Mouse (Mus musculus) erythroblast, embryonic 14.5 days (primary cell): Measurements from ENCODE around the gene Plpp7. TPM values are rescaled to one million over a fixed set of nuclear protein-coding genes. Genes with fewer than 3 reads are reported as not detected.
A peak's percentile ranks its signal among the peaks of the same experiment; 100 is the strongest.

ENCODE experiments used
- H3K27me3 ChIP-seq: 2 replicates; pipeline ENCODE4 v1.6.1; 2012; ENCODE audit warnings: inconsistent platforms; ENCODE audit not compliant: control insufficient read depth
- H3K36me3 ChIP-seq: 2 replicates; pipeline ENCODE4 v1.6.1; 2012; ENCODE audit warnings: mild to moderate bottlenecking, inconsistent platforms; ENCODE audit not compliant: control insufficient read depth
- H3K4me1 ChIP-seq: 2 replicates; pipeline ENCODE4 v1.6.1; 2012; ENCODE audit warnings: inconsistent platforms; ENCODE audit not compliant: control insufficient read depth
- H3K4me3 ChIP-seq: replicated peaks from 2 replicates; pipeline ENCODE3; 2012; ENCODE audit warnings: moderate library complexity, mild to moderate bottlenecking, inconsistent platforms
- H3K9me3 ChIP-seq: 2 replicates; pipeline ENCODE4 v1.6.1; 2012; ENCODE audit warnings: low read length, inconsistent platforms, mixed read lengths; ENCODE audit not compliant: control insufficient read depth
- GATA1 ChIP-seq: IDR thresholded peaks from 2 replicates; pipeline ENCODE4 v1.6.1; 2012; ENCODE audit warnings: low read length, inconsistent platforms, mixed read lengths
- TAL1 ChIP-seq: IDR thresholded peaks from 3 replicates; pipeline ENCODE4 v1.6.1; 2012; ENCODE audit warnings: low read length, inconsistent platforms, mixed read lengths
- polyA plus RNA-seq: library from polyadenylated mRNA; stranded (reverse); fragments of >175 nt; gene quantifications from 2 replicates; pipeline ENCODE4 v1.2.3, GENCODE M21; 2012

Plpp7 gene
- polyA plus RNA-seq, 1 experiment = 0.48 TPM

DNA sequence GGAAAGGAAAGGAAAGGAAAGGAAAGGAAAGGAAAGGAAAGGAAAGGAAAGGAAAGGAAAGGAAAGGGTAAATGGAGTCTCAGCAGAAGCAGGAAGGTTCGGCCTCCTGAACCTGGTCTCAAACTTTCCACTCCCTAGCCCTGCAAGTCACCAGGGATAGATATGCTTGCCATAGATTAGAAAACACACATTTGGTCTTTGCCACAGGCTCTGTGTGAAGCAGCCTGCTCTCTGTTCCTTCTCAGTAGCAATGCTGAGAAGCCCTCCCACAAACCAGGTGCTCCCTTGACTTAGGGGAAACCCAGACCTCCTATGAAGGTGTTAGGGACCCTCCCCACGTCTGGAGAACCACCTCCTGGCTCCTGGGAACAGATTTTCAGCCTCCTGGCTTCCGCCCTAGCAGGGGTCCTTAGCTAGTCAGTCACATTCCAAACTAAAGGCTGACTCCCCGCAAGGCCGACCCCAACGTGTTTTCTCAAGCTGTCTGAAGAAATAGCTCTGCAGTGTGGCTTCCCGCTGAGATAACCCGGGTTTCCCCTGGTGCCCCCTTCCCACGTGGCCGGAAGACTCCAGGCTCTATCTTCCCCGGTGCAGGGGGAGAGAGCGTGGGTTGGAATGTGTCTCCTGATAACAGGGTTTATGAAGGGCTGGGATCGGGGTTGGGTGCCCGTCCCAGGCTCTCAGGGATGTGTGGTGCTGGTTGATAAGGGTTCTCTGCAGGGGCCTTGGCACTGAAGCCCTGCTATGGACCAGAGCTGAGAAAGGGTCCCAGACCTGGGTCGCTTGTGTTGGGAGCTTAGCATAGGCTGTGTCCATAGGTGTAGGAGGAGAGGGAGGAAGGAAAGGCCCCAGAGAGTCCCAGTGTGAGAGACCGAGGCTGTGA lies 32.6 kb downstream of the Plpp7 start:
- Histone ChIP-seq H3K36me3 (peaks cover 25% of the 10 kb centered on the region), H3K9me3 (no peaks in the 10 kb centered on the region; the same call in 1 of the 2 replicates), H3K4me3 (peak overlapping the region; percentile 55), H3K4me1 (peaks cover 94% of the 10 kb centered on the region), H3K27me3 (no peaks in the 10 kb centered on the region)
- TF ChIP-seq TAL1 (peak; percentile 97), GATA1 (peak; percentile 95)

DNA sequence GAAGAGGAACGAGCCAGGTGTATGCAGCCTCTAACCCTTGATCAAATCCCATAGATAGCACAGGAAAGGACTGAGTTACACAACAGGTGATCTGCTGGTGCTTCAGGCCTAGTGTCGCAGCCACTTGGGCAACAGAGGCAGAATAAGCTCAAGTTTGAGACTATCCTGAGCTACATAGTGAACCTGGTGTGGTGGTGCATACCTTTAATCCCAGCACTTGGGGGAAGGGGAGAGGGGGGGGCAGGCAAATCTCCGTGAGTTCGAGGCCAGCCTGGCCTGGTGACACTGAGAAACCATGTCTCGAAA lies 33.2 kb downstream of the Plpp7 start:
- peak overlapping the region; percentile 55 for H3K4me3 ChIP-seq
- TF ChIP-seq TAL1 (no peak), GATA1 (no peak)
- peaks cover 25% of the 10 kb centered on the region for H3K36me3 ChIP-seq
- no peaks in the 10 kb centered on the region; the same call in 1 of the 2 replicates for H3K9me3 ChIP-seq
- no peaks in the 10 kb centered on the region for H3K27me3 ChIP-seq
- peaks cover 95% of the 10 kb centered on the region for H3K4me1 ChIP-seq

DNA sequence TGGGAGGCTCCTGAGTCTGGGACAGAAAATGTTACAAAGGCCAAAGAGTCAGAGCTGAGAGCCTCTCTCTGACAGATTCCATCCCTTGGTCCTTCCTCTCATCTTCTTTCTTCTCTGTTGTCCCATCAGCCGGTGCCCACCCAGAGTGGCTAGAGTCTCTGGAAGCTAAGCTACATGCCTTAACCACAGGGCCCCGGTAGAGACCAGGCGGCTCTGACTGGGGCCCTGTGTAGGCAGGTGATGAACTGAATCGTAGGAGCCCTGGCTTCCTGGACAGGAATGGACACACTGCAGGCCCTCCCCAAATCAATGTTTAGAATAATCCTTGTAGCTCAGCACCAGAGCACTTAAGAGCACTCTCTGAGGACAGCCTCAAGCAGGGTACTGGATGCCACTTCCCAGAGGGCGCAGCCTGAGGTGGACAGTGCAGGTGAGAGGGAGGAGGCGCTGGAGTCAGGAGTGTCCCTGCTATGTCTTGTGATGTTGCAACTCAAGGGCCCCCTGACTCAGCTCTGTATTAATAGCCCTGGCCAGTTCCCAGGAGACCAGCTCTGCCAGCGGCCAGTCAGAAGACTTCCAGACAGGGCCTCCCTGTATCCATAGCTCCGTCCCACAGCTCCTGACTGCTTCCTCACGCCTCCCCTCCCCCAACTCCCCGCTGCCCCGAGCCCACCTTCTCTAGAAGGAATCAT lies 34.2 kb downstream of the Plpp7 start:
- Histone ChIP-seq H3K4me1 (peaks cover 97% of the 10 kb centered on the region), H3K4me3 (no peak overlapping the region), H3K27me3 (no peaks in the 10 kb centered on the region), H3K36me3 (peaks cover 22% of the 10 kb centered on the region), H3K9me3 (no peaks in the 10 kb centered on the region; the same call in 1 of the 2 replicates)
- no peak for TF ChIP-seq TAL1

DNA sequence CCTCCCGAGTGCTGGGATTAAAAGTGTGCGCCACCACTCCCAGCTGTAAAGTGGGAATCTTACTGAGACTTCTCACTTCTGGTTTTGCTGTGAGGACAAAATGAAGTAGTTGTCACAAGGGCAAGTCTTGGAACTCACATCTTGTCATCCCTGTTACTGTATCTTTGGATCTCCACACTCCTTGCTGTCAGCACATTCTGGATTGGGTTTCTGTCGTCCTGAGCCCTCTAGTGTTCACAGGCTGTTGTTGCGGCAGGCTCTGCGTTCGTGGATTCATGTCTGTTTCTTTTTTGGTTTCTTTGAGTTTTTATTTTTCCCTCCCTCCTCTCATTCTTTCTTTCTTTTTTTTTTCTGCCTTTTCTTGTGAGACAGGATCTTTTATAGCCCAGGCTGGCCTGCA lies 35.1 kb downstream of the Plpp7 start:
- no peaks in the 10 kb centered on the region for H3K27me3 ChIP-seq
- TF ChIP-seq GATA1 = peak; percentile 34; the same call in 1 of the 2 replicates
- no peak for TF ChIP-seq TAL1
- peaks cover 22% of the 10 kb centered on the region for H3K36me3 ChIP-seq
- no peak overlapping the region for H3K4me3 ChIP-seq
- H3K9me3 ChIP-seq = no peaks in the 10 kb centered on the region; the same call in 1 of the 2 replicates
- H3K4me1 ChIP-seq = peaks cover 88% of the 10 kb centered on the region

DNA sequence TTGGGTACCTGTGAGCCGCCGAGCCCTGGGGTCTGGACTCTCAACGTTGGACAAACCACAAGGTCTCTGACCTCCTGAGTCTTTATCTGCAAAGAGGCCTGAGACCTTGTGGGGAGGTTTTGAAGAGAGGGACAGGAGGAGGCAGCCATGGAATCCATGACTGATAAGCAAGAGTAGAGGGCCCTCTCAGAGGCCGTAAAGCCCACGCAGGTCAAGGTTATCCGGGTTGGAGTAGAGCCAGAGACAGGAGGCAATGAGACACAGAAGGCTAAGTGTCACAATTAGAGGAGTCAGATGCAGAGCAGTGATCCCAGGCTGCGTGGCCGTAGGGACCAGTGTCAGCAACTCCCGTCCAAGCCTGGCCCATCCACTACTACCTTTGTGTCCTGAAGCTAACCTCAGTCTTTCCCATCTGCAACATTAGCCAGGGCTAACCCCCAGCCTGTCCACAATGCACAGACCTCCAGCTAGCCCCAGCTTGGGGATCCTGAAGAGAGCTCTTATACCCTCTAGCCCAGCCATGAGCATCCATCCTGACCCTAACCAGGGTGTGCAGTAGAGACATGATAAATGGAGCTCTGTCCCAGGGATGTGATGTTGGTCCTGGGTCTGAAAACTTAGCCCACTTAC lies 36.0 kb downstream of the Plpp7 start:
- Histone ChIP-seq H3K9me3 (no peaks in the 10 kb centered on the region; the same call in 1 of the 2 replicates), H3K36me3 (peaks cover 20% of the 10 kb centered on the region), H3K4me3 (peak overlapping the region; percentile 17), H3K4me1 (peaks cover 80% of the 10 kb centered on the region), H3K27me3 (no peaks in the 10 kb centered on the region)
- TF ChIP-seq GATA1 (no peak), TAL1 (no peak)

DNA sequence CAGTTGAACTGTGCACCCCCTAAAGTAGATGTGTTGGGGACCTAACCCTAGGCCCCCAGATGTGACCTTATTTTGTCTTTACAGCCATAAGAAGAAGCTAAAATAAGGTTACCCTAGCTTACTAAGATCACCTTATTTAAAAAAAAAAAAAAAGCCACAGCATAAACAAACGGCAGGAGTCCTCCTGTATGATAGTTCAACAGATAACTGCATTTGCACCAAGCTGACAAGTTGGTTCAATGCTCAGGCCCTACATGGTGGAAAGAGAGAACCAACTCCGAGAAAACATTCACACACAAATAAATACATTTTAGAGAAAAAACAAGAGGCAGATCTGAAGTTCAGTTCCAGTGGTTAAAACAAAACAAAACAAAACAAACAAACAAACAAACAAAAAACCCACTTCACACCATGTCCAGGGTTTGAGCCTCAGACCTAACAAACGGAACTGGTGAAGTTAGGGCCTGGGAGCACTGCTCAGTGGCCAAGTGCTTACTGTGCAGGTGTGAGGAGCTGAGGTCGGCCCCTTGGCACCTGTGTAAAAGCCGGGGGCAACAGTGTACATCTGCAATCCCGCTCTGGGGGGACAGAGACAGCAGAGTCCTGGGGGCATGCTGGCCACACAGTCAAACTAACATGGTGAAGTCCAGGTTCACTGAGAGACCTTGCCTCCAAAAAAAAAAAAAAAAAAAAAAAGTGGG lies 36.7 kb downstream of the Plpp7 start:
- H3K27me3 ChIP-seq = no peaks in the 10 kb centered on the region
- H3K36me3 ChIP-seq = peaks cover 17% of the 10 kb centered on the region
- peaks cover 79% of the 10 kb centered on the region for H3K4me1 ChIP-seq
- TF ChIP-seq TAL1 = no peak
- TF ChIP-seq GATA1 = no peak
- H3K4me3 ChIP-seq = peak overlapping the region; percentile 50
- H3K9me3 ChIP-seq = no peaks in the 10 kb centered on the region; the same call in 1 of the 2 replicates

DNA sequence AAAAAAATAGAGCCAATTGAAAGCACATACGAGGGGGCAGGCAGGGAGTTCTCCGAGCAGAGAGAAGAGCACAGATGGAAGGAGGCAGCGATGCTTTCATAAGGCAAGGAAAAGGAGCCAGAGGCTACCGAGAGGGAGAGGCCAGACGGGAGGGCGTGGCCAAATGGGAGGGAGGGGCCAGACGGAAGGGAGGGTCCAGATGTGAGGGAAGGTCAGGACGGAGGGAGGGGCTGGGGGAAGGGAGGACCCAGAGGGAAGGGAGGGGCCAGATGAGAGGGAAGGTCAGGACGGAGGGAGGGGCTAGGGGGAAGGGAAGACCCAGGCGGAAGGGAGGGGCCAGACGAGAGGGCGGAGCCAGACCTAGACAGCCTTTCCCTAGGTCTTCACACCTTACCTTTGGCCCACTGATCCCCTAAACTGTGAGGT lies 37.3 kb downstream of the Plpp7 start:
- H3K4me1 ChIP-seq = peaks cover 79% of the 10 kb centered on the region
- TF ChIP-seq GATA1 (no peak), TAL1 (no peak)
- H3K36me3 ChIP-seq = peaks cover 17% of the 10 kb centered on the region

DNA sequence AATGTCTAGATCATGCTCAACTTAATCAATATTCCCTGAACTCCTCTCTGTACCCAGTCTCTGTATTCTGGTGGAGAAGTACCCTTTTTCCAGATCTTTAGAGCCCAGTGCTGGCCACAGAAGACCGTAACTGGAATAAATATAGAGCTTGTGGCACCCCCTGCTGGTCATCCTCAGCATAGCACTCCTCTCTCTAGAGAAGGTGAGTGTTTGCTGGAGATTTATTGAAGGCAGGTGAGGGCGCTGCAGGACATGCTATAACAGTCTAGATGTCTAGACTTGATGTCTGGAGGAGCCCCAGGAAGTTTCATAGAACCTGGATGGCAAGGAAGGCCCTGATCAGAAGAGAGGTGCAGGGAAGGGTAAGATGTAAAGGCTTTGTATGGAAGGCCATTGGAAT lies 38.7 kb downstream of the Plpp7 start:
- H3K4me3 ChIP-seq = no peak overlapping the region
- H3K27me3 ChIP-seq = no peaks in the 10 kb centered on the region
- TF ChIP-seq GATA1 (no peak), TAL1 (no peak)
- peaks cover 73% of the 10 kb centered on the region for H3K4me1 ChIP-seq
- no peaks in the 10 kb centered on the region; the same call in 1 of the 2 replicates for H3K9me3 ChIP-seq
- H3K36me3 ChIP-seq = peaks cover 10% of the 10 kb centered on the region

More for the DNA sequence above, 37.3 kb downstream of the Plpp7 start:
- Histone ChIP-seq H3K9me3 (no peaks in the 10 kb centered on the region; the same call in 1 of the 2 replicates), H3K4me3 (peak overlapping the region; percentile 50), H3K27me3 (no peaks in the 10 kb centered on the region)

- Histone ChIP-seq H3K4me3 (peak overlapping the region; percentile 67), H3K4me1 (peaks cover 53% of the 10 kb centered on the region), H3K36me3 (no peaks in the 10 kb centered on the region), H3K27me3 (no peaks in the 10 kb centered on the region), H3K9me3 (no peaks in the 10 kb centered on the region)
- TF ChIP-seq GATA1 (peak; percentile 24; the same call in 1 of the 2 replicates), TAL1 (no peak)
Observed at GRCm38 (mm10) chr2:32137667-32138266, 42.4 kb downstream of the Plpp7 start.
